Mouse (Mus musculus) intestine, embryonic 14.5 days (tissue): ENCODE data around the gene Cacnb4. TPM values are rescaled to one million over a fixed set of nuclear protein-coding genes. Genes with fewer than 3 reads are reported as not detected.

Source experiments
- ATAC-seq: fragments of 200-750 bp; cut with Nextera tagmentation; replicated peaks from 2 replicates; pipeline ENCODE4 v1.8.0; 2017; ENCODE audit warnings: low read depth, moderate number of reproducible peaks, moderate TSS enrichment, moderate library complexity; ENCODE audit not compliant: low FRiP score, low TSS enrichment
- DNase-seq: peaks from one replicate; pipeline ENCODE4 v3.0.0-alpha.2; 2018; ENCODE audit warnings: low spot score
- H3K27ac ChIP-seq: fragments of 300-500 bp; sonication (generic); 2 replicates; pipeline ENCODE4 v1.5.1; 2014; ENCODE audit warnings: low read depth, mild to moderate bottlenecking, control low read depth
- H3K27me3 ChIP-seq: fragments of 300-500 bp; sonication (generic); replicated peaks from 2 replicates; pipeline ENCODE4 v1.6.1; 2014; ENCODE audit warnings: low read length, control low read depth; ENCODE audit not compliant: control insufficient read depth, insufficient read depth
- H3K36me3 ChIP-seq: fragments of 300-500 bp; sonication (generic); 2 replicates; pipeline ENCODE4 v1.6.1; 2014; ENCODE audit warnings: low read length, control low read depth; ENCODE audit not compliant: control insufficient read depth, insufficient read depth
- H3K4me1 ChIP-seq: fragments of 300-500 bp; sonication (generic); replicated peaks from 2 replicates; pipeline ENCODE4 v1.6.1; 2014; ENCODE audit warnings: low read length, control low read depth, mixed read lengths; ENCODE audit not compliant: control insufficient read depth, insufficient read depth
- H3K4me2 ChIP-seq: fragments of 300-500 bp; sonication (generic); 2 replicates; pipeline ENCODE4 v1.6.1; 2014; ENCODE audit warnings: low read length
- H3K4me3 ChIP-seq: fragments of 300-500 bp; sonication (generic); 2 replicates; pipeline ENCODE4 v1.5.1; 2014; ENCODE audit warnings: low read depth, low read length, control low read depth, mixed read lengths
- H3K9ac ChIP-seq: fragments of 300-500 bp; sonication (generic); 2 replicates; pipeline ENCODE4 v1.6.1; 2014; ENCODE audit warnings: mild to moderate bottlenecking, low read length
- H3K9me3 ChIP-seq: fragments of 300-500 bp; sonication (generic); 2 replicates; pipeline ENCODE4 v1.6.1; 2016; ENCODE audit warnings: low read length, control low read depth; ENCODE audit not compliant: control insufficient read depth
- WGBS: fragments of 180-500 bp; shearing (Covaris S2); extraction: QIAGEN DNeasy Blood & Tissue Kit; methylation state at CpG from one replicate; pipeline ENCODE4 v1.1.7; 2014; 5-methylcytosine and 5-hydroxymethylcytosine counted together
- polyA plus RNA-seq: library from polyadenylated mRNA; unstranded; fragments of >200 nt; fragmentation: Nextera tagmentation; extraction: Ambion mirVana; gene quantifications from 2 replicates; pipeline ENCODE4 v1.2.1, GENCODE M21; 2014

The Cacnb4 gene
- polyA plus RNA-seq, 1 experiment from 2014 or later, result 0.60 TPM

- Histone ChIP-seq H3K27ac (no peak overlapping the region), H3K4me1 (no peaks in the 10 kb centered on the region), H3K9me3 (no peaks in the 10 kb centered on the region), H3K4me2 (no peak overlapping the region), H3K9ac (no peak overlapping the region), H3K27me3 (no peaks in the 10 kb centered on the region), H3K4me3 (no peak overlapping the region), H3K36me3 (no peaks in the 10 kb centered on the region)
- no peak for DNase-seq
- no peak for ATAC-seq
- 74% methylated on average over 19 of the region's 19 CpGs for WGBS
Observed at GRCm38 (mm10) chr2:52509779-52510500, 166.7 kb downstream of the Cacnb4 start.

- no peaks in the 10 kb centered on the region for H3K9me3 ChIP-seq
- H3K36me3 ChIP-seq, result no peaks in the 10 kb centered on the region
- WGBS, result 82% methylated on average over 2 of the region's 2 CpGs
- H3K4me2 ChIP-seq, result no peak overlapping the region
- ATAC-seq (no peak), DNase-seq (no peak)
- no peaks in the 10 kb centered on the region for H3K27me3 ChIP-seq
- no peak overlapping the region for H3K4me3 ChIP-seq
- H3K9ac ChIP-seq, result no peak overlapping the region
- no peak overlapping the region for H3K27ac ChIP-seq
- H3K4me1 ChIP-seq, result no peaks in the 10 kb centered on the region
Observed at GRCm38 (mm10) chr2:52505164-52505563, 171.5 kb downstream of the Cacnb4 start.

- Histone ChIP-seq H3K9ac (no peak overlapping the region), H3K27ac (no peak overlapping the region), H3K4me3 (no peak overlapping the region), H3K9me3 (no peaks in the 10 kb centered on the region), H3K4me1 (0 out of 2 replicates have a peak, but pooled peaks cover 3% of the 10 kb centered on the region), H3K4me2 (no peak overlapping the region), H3K36me3 (no peaks in the 10 kb centered on the region), H3K27me3 (no peaks in the 10 kb centered on the region)
- no peak for DNase-seq
- 83% methylated on average over 3 of the region's 3 CpGs for WGBS
- ATAC-seq, result no peak
Observed at GRCm38 (mm10) chr2:52504762-52505161, 171.9 kb downstream of the Cacnb4 start.

GRCm38 (mm10) chr2:52499849-52500262 lies 176.8 kb downstream of the Cacnb4 start:
- no peak overlapping the region for H3K27ac ChIP-seq
- DNase-seq, result no peak
- H3K9me3 ChIP-seq, result no peaks in the 10 kb centered on the region
- 0 out of 2 replicates have a peak, but pooled peaks cover 6% of the 10 kb centered on the region for H3K4me1 ChIP-seq
- no peak overlapping the region for H3K9ac ChIP-seq
- H3K27me3 ChIP-seq, result no peaks in the 10 kb centered on the region
- WGBS, result 63% methylated on average over 6 of the region's 6 CpGs
- no peak overlapping the region for H3K4me2 ChIP-seq
- H3K36me3 ChIP-seq, result no peaks in the 10 kb centered on the region
- H3K4me3 ChIP-seq, result no peak overlapping the region
- no peak for ATAC-seq

GRCm38 (mm10) chr2:52499101-52499537 lies 177.5 kb downstream of the Cacnb4 start:
- no peak for DNase-seq
- no peaks in the 10 kb centered on the region for H3K36me3 ChIP-seq
- H3K27ac ChIP-seq, result no peak overlapping the region
- H3K9me3 ChIP-seq, result no peaks in the 10 kb centered on the region
- H3K4me2 ChIP-seq, result no peak overlapping the region
- no peak overlapping the region for H3K9ac ChIP-seq
- no peak for ATAC-seq
- 0 out of 2 replicates have a peak, but pooled peaks cover 6% of the 10 kb centered on the region for H3K4me1 ChIP-seq
- no peaks in the 10 kb centered on the region for H3K27me3 ChIP-seq
- WGBS, result 87% methylated on average over 12 of the region's 12 CpGs
- no peak overlapping the region for H3K4me3 ChIP-seq

- Histone ChIP-seq H3K4me3 (no peak overlapping the region), H3K27me3 (no peaks in the 10 kb centered on the region), H3K4me1 (0 out of 2 replicates have a peak, but pooled peaks cover 6% of the 10 kb centered on the region), H3K9me3 (no peaks in the 10 kb centered on the region), H3K4me2 (no peak overlapping the region), H3K36me3 (no peaks in the 10 kb centered on the region), H3K27ac (no peak overlapping the region), H3K9ac (no peak overlapping the region)
- DNase-seq, result no peak
- ATAC-seq, result no peak
- WGBS, result 83% methylated on average over 11 of the region's 11 CpGs
Observed at GRCm38 (mm10) chr2:52495097-52495694, 181.4 kb downstream of the Cacnb4 start.

GRCm38 (mm10) chr2:52494274-52494673 lies 182.4 kb downstream of the Cacnb4 start:
- Histone ChIP-seq H3K4me1 (no peaks in the 10 kb centered on the region), H3K27ac (no peak overlapping the region), H3K4me2 (no peak overlapping the region), H3K4me3 (no peak overlapping the region), H3K9ac (no peak overlapping the region), H3K27me3 (no peaks in the 10 kb centered on the region), H3K9me3 (no peaks in the 10 kb centered on the region), H3K36me3 (no peaks in the 10 kb centered on the region)
- ATAC-seq (no peak), DNase-seq (no peak)
- 47% methylated on average over 8 of the region's 8 CpGs for WGBS

- no peak overlapping the region for H3K4me2 ChIP-seq
- no peaks in the 10 kb centered on the region for H3K9me3 ChIP-seq
- H3K9ac ChIP-seq, result no peak overlapping the region
- H3K27me3 ChIP-seq, result no peaks in the 10 kb centered on the region
- DNase-seq (no peak), ATAC-seq (no peak)
- no peaks in the 10 kb centered on the region for H3K36me3 ChIP-seq
- H3K4me1 ChIP-seq, result no peaks in the 10 kb centered on the region
- WGBS, result 75% methylated on average over 13 of the region's 13 CpGs
- H3K4me3 ChIP-seq, result no peak overlapping the region
- H3K27ac ChIP-seq, result no peak overlapping the region
Observed at GRCm38 (mm10) chr2:52492867-52493266, 183.8 kb downstream of the Cacnb4 start.

GRCm38 (mm10) chr2:52489840-52490239 lies 186.8 kb downstream of the Cacnb4 start:
- no peak for ATAC-seq
- H3K27ac ChIP-seq, result no peak overlapping the region
- no peak for DNase-seq
- H3K4me1 ChIP-seq, result no peaks in the 10 kb centered on the region
- H3K4me2 ChIP-seq, result no peak overlapping the region
- H3K36me3 ChIP-seq, result no peaks in the 10 kb centered on the region
- H3K9ac ChIP-seq, result no peak overlapping the region
- WGBS, result 53% methylated on average over 1 of the region's 1 CpGs
- no peaks in the 10 kb centered on the region for H3K27me3 ChIP-seq
- no peaks in the 10 kb centered on the region for H3K9me3 ChIP-seq
- no peak overlapping the region for H3K4me3 ChIP-seq
